Mouse (Mus musculus) erythroblast, embryonic 14.5 days (primary cell): Measurements from ENCODE around the gene Gpr156. TPM values are rescaled to one million over a fixed set of nuclear protein-coding genes. Genes with fewer than 3 reads are reported as not detected.
A peak's percentile ranks its signal among the peaks of the same experiment; 100 is the strongest.

Source experiments
- H3K27me3 ChIP-seq: 2 replicates; pipeline ENCODE4 v1.6.1; 2012; ENCODE audit warnings: inconsistent platforms; ENCODE audit not compliant: control insufficient read depth
- H3K36me3 ChIP-seq: 2 replicates; pipeline ENCODE4 v1.6.1; 2012; ENCODE audit warnings: mild to moderate bottlenecking, inconsistent platforms; ENCODE audit not compliant: control insufficient read depth
- H3K4me1 ChIP-seq: 2 replicates; pipeline ENCODE4 v1.6.1; 2012; ENCODE audit warnings: inconsistent platforms; ENCODE audit not compliant: control insufficient read depth
- H3K4me3 ChIP-seq: replicated peaks from 2 replicates; pipeline ENCODE3; 2012; ENCODE audit warnings: moderate library complexity, mild to moderate bottlenecking, inconsistent platforms
- H3K9me3 ChIP-seq: 2 replicates; pipeline ENCODE4 v1.6.1; 2012; ENCODE audit warnings: low read length, inconsistent platforms, mixed read lengths; ENCODE audit not compliant: control insufficient read depth
- GATA1 ChIP-seq: IDR thresholded peaks from 2 replicates; pipeline ENCODE4 v1.6.1; 2012; ENCODE audit warnings: low read length, inconsistent platforms, mixed read lengths
- TAL1 ChIP-seq: IDR thresholded peaks from 3 replicates; pipeline ENCODE4 v1.6.1; 2012; ENCODE audit warnings: low read length, inconsistent platforms, mixed read lengths
- polyA plus RNA-seq: library from polyadenylated mRNA; stranded (reverse); fragments of >175 nt; gene quantifications from 2 replicates; pipeline ENCODE4 v1.2.3, GENCODE M21; 2012

Gene Gpr156
- not detected in 2 replicates for polyA plus RNA-seq

DNA sequence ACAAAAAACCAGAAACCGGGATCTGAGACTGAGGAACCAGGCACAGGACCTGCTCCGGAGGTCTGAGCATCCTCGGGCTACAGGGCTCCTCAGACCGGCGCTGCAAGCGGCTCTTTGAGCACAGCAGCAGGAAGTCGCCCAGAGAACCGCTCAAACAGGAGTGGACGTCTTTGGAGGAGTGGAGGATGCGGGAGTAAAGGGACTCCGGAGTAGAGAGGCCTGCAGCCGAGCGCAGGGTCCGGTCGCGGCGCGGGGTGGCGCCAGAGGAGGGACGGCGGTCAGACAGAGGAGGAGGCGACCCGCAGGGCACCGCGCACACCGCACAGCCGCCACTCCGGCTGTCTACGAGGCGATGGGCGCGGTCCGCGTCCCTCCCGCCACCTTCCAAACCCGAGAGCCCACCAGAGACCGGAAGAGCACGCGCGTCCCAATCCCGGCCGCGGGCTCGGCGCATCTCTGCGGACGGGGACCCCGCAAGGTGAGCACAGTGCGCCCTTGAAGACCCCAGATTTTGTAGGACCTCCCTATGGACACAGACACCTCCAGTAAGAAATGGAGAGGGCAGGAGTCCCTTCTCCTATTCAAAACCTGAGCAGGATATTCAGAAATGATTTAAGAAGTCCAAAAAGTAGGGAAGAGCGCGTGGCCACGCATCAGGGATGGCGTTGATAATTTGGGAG, at the start of gene Gpr156:
TSS of gene Gpr156 (plus strand) at position 359 of the 680 bp plus-strand sequence.
- Histone ChIP-seq H3K9me3 (no peaks in the 10 kb centered on the region; the same call in 1 of the 2 replicates), H3K4me1 (no peaks in the 10 kb centered on the region), H3K4me3 (no peak within 1 kb of the TSS), H3K36me3 (no peaks in the 10 kb centered on the region), H3K27me3 (peaks cover 42% of the 10 kb centered on the region)
- TF ChIP-seq TAL1 (no peak), GATA1 (no peak)

- Histone ChIP-seq H3K4me3 (peak within 1 kb of the TSS; percentile 86), H3K36me3 (no peaks in the 10 kb centered on the region; the same call in 1 of the 2 replicates), H3K27me3 (no peaks in the 10 kb centered on the region), H3K9me3 (no peaks in the 10 kb centered on the region), H3K4me1 (peaks cover 26% of the 10 kb centered on the region)
- TF ChIP-seq TAL1 (no peak), GATA1 (no peak)
These were observed 48.3 kb upstream of the Gpr156 start, which contains the start of gene Lrrc58 for GRCm38 (mm10) chr16:37867791-37868505. Gene Lrrc58 (plus strand): TSS chr16:37868389.

DNA sequence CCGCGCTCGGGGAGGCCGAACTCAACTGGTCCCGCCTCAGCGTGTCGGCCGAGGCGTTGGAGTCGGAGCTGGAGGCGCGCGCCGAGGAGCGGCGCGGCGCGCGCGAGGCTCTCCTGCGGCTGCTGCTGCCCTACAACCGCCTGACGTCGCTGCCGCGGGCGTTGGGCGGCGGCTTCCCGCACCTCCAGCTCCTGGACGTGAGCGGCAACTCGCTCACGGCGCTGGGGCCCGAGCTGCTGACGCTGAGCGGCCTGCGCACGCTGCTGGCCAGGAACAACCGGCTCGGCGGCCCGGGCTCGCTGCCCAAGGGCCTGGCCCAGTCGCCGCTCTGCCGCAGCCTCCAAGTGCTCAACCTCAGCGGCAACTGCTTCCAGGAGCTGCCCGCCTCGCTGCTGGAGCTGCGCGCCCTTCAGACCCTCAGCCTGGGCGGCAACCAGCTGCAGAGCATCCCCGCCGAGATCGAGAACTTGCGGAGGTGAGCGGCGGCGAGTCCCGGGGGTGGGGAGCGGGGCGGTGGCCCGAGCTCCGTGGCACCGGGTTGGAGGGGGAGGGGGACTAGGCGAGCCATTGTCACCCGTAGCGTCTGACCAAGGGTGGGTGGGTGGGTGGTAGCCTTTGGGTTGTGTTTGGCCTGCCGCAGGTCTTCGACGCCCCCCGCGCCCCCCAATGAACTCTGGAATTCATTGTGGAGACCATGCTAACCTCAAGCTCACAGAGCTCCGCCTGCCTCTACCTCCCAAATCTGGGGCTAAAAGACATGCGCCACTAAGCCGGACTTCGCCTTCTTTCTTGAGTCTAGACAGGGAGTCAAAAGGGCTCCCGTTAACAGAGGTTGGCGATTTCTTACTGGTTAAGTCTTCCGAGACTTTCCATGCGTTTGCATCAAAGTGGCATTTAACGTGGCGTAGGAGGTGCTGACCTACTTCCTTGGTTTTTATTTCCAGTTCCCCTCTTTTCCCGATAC, 47.5 kb upstream of the Gpr156 start:
- Histone ChIP-seq H3K36me3 (no peaks in the 10 kb centered on the region; the same call in 1 of the 2 replicates), H3K4me3 (peak overlapping the region; percentile 86), H3K9me3 (no peaks in the 10 kb centered on the region), H3K4me1 (peaks cover 26% of the 10 kb centered on the region), H3K27me3 (no peaks in the 10 kb centered on the region)
- TF ChIP-seq GATA1 (no peak), TAL1 (no peak)

DNA sequence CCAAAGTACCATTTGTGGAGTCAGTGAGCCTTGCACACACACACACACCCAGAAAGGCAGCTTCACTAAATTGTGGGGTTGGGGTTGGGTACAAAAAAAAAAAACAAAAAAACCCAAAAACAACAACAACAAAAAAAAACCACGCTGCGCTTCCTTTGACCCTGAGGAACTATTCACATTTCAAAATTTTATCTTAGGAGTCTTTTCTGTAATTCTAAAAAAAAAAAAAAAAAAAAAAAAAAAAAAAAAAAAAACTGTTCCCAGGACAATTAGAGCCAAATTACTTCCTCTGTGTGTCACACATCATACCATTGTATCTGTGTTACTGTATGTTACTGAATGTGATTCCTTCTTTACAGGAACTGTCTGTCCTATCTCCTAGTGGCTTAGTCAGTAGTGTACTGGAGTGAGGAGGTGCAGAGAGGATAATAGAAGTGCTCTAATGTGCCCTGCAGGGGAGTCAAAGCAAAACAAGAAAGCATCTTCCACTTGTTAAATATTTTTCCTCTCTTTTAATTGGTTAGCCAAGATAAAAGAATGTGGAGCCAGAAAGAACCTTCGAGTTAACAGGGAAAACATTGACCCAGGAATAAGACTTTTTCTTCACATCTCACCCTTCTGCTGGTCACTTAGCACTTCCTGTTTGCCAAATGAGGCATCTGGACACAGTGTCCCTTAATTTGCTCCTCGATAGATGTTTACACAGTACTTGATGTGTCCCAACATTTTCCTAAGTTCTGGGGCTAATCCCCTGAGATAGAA, 46.6 kb upstream of the Gpr156 start:
- no peak for TF ChIP-seq GATA1
- no peak for TF ChIP-seq TAL1
- Histone ChIP-seq H3K36me3 (peaks cover under 1% of the 10 kb centered on the region), H3K9me3 (no peaks in the 10 kb centered on the region), H3K4me3 (peak overlapping the region; percentile 86), H3K27me3 (no peaks in the 10 kb centered on the region), H3K4me1 (peaks cover 26% of the 10 kb centered on the region)

DNA sequence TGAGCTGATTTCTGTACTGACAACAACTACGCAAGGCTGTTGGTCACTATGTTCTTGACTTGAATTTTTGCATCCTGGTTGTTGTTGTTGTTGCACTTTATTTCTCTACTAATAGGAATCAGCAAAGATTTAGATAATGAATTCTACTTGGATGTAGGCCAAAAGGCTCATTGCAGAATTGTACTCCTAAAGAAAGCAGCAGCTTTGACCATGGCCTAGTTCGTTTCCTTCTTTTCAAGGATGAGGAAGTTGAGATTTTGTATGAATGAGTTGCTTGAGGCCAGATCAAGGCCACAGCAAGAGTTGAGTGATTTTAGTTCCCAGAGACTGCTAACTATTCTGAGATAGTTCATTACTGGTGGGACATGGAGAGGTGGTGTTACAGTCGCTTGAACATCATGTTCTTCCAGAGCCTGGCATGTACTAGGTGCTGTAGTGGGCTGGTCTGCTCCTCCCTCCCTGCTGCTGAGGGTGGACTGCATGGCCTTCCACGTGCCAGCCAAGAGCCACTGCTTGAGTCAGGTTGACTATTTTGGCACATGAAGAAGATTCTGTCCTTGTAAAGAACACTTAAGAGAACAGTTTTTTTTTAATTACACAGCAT, 45.1 kb upstream of the Gpr156 start:
- Histone ChIP-seq H3K9me3 (no peaks in the 10 kb centered on the region), H3K27me3 (no peaks in the 10 kb centered on the region), H3K4me1 (peaks cover 28% of the 10 kb centered on the region), H3K4me3 (no peak overlapping the region), H3K36me3 (peaks cover 3% of the 10 kb centered on the region)
- no peak for TF ChIP-seq TAL1
- TF ChIP-seq GATA1, result no peak

DNA sequence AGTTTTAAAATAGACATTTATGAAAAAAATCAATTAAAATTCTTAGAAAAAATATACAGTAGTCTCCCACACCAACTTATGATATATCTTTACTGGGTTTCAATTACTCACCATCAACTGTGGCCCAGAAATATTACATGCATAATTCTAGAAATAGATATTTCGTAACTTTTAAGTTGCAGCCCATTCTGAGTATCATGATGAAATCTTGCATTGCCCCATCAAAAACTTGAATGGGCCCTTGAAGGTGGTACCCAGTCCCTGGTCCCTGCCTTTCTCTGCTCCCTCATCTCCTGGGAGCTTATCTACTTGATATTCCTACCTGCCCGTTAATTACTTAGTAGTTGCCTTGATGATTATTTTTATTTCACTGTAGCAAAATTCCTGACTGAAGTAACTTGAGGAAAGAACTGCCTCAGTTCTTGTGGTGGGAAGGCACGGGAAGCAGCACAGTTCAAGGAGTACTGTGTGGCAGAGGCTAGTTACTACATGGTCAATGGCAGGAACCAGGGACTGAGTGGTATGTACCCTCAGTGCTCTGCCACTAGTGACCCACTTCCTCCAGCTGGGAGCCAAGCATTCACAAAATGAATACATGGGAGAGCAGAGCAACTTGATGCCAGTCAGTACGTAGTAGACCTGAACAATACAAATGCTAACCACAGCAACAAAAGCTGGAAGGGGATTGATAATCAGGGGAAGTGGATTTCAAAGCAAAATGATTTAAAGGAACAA, 41.6 kb upstream of the Gpr156 start:
- Histone ChIP-seq H3K9me3 (no peaks in the 10 kb centered on the region), H3K4me1 (peaks cover 11% of the 10 kb centered on the region), H3K36me3 (peaks cover 18% of the 10 kb centered on the region), H3K27me3 (no peaks in the 10 kb centered on the region), H3K4me3 (no peak overlapping the region)
- TF ChIP-seq TAL1, result no peak
- TF ChIP-seq GATA1, result no peak

DNA sequence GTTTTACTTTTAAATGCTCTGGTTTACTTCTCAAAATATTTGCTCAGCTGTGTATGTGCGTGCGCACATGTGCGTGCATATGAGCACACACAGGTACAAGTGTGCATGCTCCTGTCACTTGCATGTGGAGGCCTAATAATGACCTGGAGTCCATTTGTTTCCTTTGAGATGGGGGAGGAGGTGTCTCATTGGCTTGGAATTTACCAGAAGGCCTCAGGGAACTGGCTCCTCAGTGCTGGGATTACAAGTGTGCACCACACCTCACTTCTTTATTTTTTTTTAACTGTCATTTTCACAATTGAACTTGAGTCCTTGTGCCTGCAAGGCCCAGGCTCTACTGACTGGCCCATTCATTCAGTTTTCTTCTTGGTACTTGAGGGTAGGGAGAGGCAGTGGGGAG, 38.9 kb upstream of the Gpr156 start:
- TF ChIP-seq TAL1, result no peak
- no peak for TF ChIP-seq GATA1
- no peak overlapping the region for H3K4me3 ChIP-seq
- H3K27me3 ChIP-seq, result no peaks in the 10 kb centered on the region
- H3K4me1 ChIP-seq, result peaks cover 2% of the 10 kb centered on the region
- peaks cover 36% of the 10 kb centered on the region for H3K36me3 ChIP-seq
- H3K9me3 ChIP-seq, result no peaks in the 10 kb centered on the region
